Mouse (Mus musculus) adrenal gland, adult 8-10 months (tissue): ENCODE data around the gene Ttll12. TPM values are rescaled to one million over a fixed set of nuclear protein-coding genes. Genes with fewer than 3 reads are reported as not detected.

Experiments used
- total RNA-seq, 4 experiments: library from RNA; stranded (reverse); gene quantifications; 2 replicates each; pipeline ENCODE4 v1.2.4; 2022

Ttll12 gene
- total RNA-seq, 4 experiments from 2014 or later = 38.9 to 46.7 (median 42.5) TPM

Other genes with a start within 250 kb of the Ttll12 start
- 10 to 100 TPM; 28.9 to 47.7 (median 40.1) TPM for gene Arfgap3, start 244.9 kb downstream of the Ttll12 start, total RNA-seq
- 100 to 1,000 TPM in 2 of 4 experiments, 10 to 100 TPM in 2; 88.4 to 126 (median 102) TPM for gene Pacsin2, start 130.6 kb downstream of the Ttll12 start, total RNA-seq
- 10 to 100 TPM in 2 of 4 experiments, 1 to 10 TPM in 2; 9.8 to 16.5 (median 13.1) TPM for gene Ttll1, start 84.3 kb downstream of the Ttll12 start, total RNA-seq
- gene Bik, start 68.3 kb downstream of the Ttll12 start, total RNA-seq = 1 to 10 TPM; 3.1 to 8.1 (median 5.4) TPM
- 100 to 1,000 TPM; 480 to 546 (median 516) TPM for gene Tspo, start 31.6 kb downstream of the Ttll12 start, total RNA-seq
- 10 to 100 TPM; 38.4 to 51.7 (median 43.9) TPM for gene Mcat, start 31.4 kb downstream of the Ttll12 start, total RNA-seq
- 1 to 10 TPM; 4.1 to 6.4 (median 6.0) TPM for gene Scube1, start 129.9 kb upstream of the Ttll12 start, total RNA-seq
- under 1 TPM in 2 of 4 experiments, not detected in 2; 0.17 to 0.40 TPM for gene Mpped1, start 184.3 kb upstream of the Ttll12 start, total RNA-seq